Mouse (Mus musculus): ENCODE results near the gene Usp20. TPM values are rescaled to one million over a fixed set of nuclear protein-coding genes. Genes with fewer than 3 reads are reported as not detected.

The Usp20 gene
- polyA plus RNA-seq, 1 experiment from 2014 or later: 11.2 TPM

DNA sequence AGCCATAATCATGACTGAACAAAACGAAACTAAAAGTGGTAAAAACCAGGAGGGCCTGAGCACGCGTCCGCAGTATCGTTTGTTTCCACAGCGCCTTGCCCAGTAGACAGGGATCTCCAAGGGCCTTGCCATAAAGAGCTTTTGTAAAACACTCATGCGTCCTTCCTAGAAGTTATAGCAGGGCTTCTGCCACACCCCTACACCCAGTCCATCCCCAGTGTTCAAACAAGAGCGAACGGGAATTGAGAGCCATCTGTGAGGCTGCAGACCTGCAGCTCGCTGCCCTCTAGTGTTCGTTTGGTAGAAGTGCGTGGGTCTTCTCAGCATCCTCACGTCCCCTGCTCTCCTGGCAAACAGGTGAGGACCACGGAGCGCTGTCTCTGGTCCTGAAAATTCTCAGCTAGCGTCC is 39.5 kb upstream of the Usp20 start:
- ATAC-seq (replicated peaks; ENCODE audit: insufficient number of reproducible peaks, low FRiP score, low TSS enrichment): no peak
- Histone ChIP-seq H3K9ac (ENCODE audit: low read depth, low read length) (0 out of 2 replicates have a peak overlapping the region, but pooled peaks have one; percentile 39), H3K4me3 (ENCODE audit: low read depth, low read length) (peak overlapping the region; percentile 30), H3K4me2 (peak overlapping the region; percentile 62), H3K4me1 (ENCODE audit: control insufficient read depth, insufficient read depth, low read length) (no peaks in the 10 kb centered on the region), H3K9me3 (replicated peaks; ENCODE audit: control insufficient read depth, low read length) (no peaks in the 10 kb centered on the region), H3K36me3 (ENCODE audit: control insufficient read depth, insufficient read depth, low read length) (no peaks in the 10 kb centered on the region), H3K27ac (ENCODE audit: low read depth, low read length) (no peak overlapping the region), H3K27me3 (ENCODE audit: control insufficient read depth, insufficient read depth, low read length) (no peaks in the 10 kb centered on the region; the same call in 1 of the 2 replicates)
- 28% methylated on average over 16 of the region's 16 CpGs for WGBS (ENCODE audit: insufficient replicate concordance)

DNA sequence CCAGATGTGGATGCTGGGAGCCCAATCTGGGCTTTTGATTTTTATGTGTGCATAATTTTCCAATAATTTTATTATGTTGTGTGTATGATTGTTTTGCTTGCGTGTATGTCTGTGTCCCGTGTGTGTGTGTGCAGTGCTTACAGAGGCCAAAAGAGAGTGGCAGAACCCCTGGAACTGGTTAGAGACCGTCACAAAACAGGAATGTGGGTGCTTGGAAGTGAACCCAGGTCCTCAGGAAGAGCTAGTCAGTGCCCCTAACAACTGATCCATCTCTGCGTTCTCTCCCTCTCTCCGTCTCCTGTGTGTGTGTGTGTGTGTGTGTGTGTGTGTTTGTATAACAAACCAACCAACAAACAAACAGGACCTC is 29.6 kb upstream of the Usp20 start:
- WGBS (ENCODE audit: insufficient replicate concordance): 29% methylated on average over 5 of the region's 5 CpGs
- H3K9ac ChIP-seq (ENCODE audit: low read depth, low read length): peak overlapping the region; percentile 93

DNA sequence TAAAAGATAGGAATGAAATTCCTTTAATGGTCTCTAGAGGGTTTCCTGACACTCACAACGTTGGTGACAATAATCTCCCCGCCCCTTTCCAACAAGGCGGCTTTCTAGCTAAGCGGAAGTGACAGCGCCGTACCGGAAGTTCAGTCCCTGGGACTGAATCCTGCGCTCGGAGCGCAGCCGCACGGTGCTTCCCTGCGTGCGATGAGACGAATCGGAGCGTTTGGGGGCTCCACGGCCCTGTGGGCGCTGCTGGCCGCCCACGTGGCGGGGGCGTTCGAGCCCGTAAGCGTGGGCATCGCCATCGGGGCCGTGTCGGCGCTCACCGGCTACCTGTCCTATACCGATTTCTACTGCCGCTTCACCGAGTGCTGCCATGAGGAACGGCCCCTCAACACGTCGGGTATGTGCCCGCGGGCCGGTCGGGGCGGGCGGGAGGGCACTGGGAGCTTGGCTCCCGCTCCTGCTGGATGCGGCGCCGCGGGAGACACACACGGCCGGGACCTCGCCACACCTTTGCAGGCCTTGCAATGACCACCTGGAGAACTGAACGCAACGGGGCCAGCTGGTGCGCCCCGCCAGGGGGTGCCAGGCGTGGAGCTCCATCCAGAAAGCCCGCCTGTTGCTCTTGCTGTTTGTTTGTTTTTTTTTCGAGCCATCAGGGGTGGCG is 29.1 kb upstream of the Usp20 start, which contains the start of gene Tor1b:
Gene Tor1b (plus strand): TSS at position 136 of the 667 bp plus-strand sequence.
- H3K9ac ChIP-seq (ENCODE audit: low read depth, low read length): peak within 1 kb of the TSS; percentile 93
- under 1% methylated on average over 60 of the region's 60 CpGs for WGBS (ENCODE audit: insufficient replicate concordance)
- H3K36me3 ChIP-seq (ENCODE audit: control insufficient read depth, insufficient read depth, low read length): peaks cover 12% of the 10 kb centered on the region
- H3K9me3 ChIP-seq (replicated peaks; ENCODE audit: control insufficient read depth, low read length): no peaks in the 10 kb centered on the region
- H3K4me3 ChIP-seq (ENCODE audit: low read depth, low read length): peak within 1 kb of the TSS; percentile 99
- peak; percentile 61 for ATAC-seq (replicated peaks; ENCODE audit: insufficient number of reproducible peaks, low FRiP score, low TSS enrichment)
- no peaks in the 10 kb centered on the region for H3K27me3 ChIP-seq (ENCODE audit: control insufficient read depth, insufficient read depth, low read length)
- peaks cover 13% of the 10 kb centered on the region; the same call in 1 of the 2 replicates for H3K4me1 ChIP-seq (ENCODE audit: control insufficient read depth, insufficient read depth, low read length)
- H3K4me2 ChIP-seq: peak within 1 kb of the TSS; percentile 93
- H3K27ac ChIP-seq (ENCODE audit: low read depth, low read length): peak within 1 kb of the TSS; percentile 75

More for the DNA sequence above, 29.6 kb upstream of the Usp20 start:
- no peak for ATAC-seq (replicated peaks; ENCODE audit: insufficient number of reproducible peaks, low FRiP score, low TSS enrichment)
- H3K36me3 ChIP-seq (ENCODE audit: control insufficient read depth, insufficient read depth, low read length): peaks cover 10% of the 10 kb centered on the region
- H3K4me3 ChIP-seq (ENCODE audit: low read depth, low read length): peak overlapping the region; percentile 99
- no peaks in the 10 kb centered on the region for H3K9me3 ChIP-seq (replicated peaks; ENCODE audit: control insufficient read depth, low read length)
- H3K4me1 ChIP-seq (ENCODE audit: control insufficient read depth, insufficient read depth, low read length): peaks cover 13% of the 10 kb centered on the region; the same call in 1 of the 2 replicates
- peak overlapping the region; percentile 75; the same call in 1 of the 2 replicates for H3K27ac ChIP-seq (ENCODE audit: low read depth, low read length)
- no peaks in the 10 kb centered on the region; the same call in 1 of the 2 replicates for H3K27me3 ChIP-seq (ENCODE audit: control insufficient read depth, insufficient read depth, low read length)
- peak overlapping the region; percentile 93 for H3K4me2 ChIP-seq

DNA sequence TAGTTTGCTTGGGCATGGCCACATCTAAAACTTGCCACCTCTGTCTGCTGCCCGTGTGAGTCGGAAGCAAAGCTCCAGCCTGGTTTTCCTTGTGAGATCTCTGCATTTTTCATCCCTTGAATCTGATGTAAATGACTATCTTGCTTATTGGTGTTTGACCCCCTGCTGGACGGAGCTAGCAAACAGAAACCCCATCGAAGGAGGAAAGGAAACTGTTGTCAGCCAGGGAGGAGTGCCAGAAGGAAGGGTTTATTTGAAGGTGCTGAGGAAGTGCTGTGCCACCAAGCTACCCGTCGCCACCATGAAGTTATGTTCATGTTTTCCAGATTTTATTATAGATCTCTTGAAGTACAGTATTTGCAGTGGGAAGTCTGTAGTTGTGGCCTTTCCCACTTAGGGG is 27.3 kb upstream of the Usp20 start:
- Histone ChIP-seq H3K4me2 (peak overlapping the region; percentile 35; the same call in 1 of the 2 replicates), H3K27ac (ENCODE audit: low read depth, low read length) (no peak overlapping the region), H3K27me3 (ENCODE audit: control insufficient read depth, insufficient read depth, low read length) (no peaks in the 10 kb centered on the region), H3K9me3 (replicated peaks; ENCODE audit: control insufficient read depth, low read length) (no peaks in the 10 kb centered on the region), H3K4me3 (ENCODE audit: low read depth, low read length) (no peak overlapping the region), H3K36me3 (ENCODE audit: control insufficient read depth, insufficient read depth, low read length) (peaks cover 30% of the 10 kb centered on the region), H3K9ac (ENCODE audit: low read depth, low read length) (no peak overlapping the region), H3K4me1 (ENCODE audit: control insufficient read depth, insufficient read depth, low read length) (peaks cover 13% of the 10 kb centered on the region; the same call in 1 of the 2 replicates)
- WGBS (ENCODE audit: insufficient replicate concordance): 66% methylated on average over 6 of the region's 6 CpGs
- ATAC-seq (replicated peaks; ENCODE audit: insufficient number of reproducible peaks, low FRiP score, low TSS enrichment): no peak

DNA sequence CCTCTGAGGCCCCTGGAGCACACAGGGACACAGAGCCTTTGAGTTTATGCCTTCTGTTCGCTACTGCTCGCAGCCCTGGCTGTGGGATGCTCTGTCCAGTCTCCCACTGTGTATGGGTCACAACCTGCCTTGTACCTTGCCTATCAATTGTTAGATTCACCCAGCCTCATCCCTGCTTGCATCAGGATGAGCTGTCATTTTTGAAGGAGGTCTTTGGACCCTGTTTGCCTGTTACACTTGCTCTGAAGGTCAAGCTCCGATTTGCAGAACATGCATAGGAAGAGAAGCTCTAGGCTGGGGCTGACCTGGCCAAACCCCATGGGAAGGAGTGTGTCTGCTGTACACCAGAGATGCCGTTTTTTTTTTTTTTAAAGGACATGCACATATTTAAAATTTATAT is 24.6 kb upstream of the Usp20 start:
- no peak overlapping the region for H3K27ac ChIP-seq (ENCODE audit: low read depth, low read length)
- ATAC-seq (replicated peaks; ENCODE audit: insufficient number of reproducible peaks, low FRiP score, low TSS enrichment): no peak
- 90% methylated on average over 4 of the region's 4 CpGs for WGBS (ENCODE audit: insufficient replicate concordance)

DNA sequence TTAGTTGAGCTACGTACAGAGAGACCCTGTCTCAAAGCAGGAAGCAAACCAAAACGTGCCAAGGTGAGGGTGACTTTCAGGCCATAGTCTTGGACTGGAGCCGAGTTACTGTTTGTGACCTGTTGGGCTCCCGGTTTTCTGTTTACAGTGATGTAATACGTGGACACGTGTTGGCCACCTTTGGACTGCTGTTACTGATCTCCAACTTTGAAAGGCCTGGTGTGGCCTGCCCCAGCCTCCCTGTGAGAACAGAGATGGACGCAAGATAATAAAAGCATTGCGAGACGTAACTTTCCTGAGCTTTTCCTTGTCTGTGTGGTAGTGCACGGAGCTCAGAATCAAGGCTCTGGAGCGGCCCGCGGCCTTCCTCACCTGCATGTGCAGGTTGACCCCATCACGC is 23.4 kb upstream of the Usp20 start:
- Histone ChIP-seq H3K27ac (ENCODE audit: low read depth, low read length) (no peak overlapping the region), H3K9ac (ENCODE audit: low read depth, low read length) (no peak overlapping the region), H3K36me3 (ENCODE audit: control insufficient read depth, insufficient read depth, low read length) (peaks cover 44% of the 10 kb centered on the region), H3K4me3 (ENCODE audit: low read depth, low read length) (no peak overlapping the region), H3K4me2 (no peak overlapping the region), H3K9me3 (replicated peaks; ENCODE audit: control insufficient read depth, low read length) (no peaks in the 10 kb centered on the region), H3K27me3 (ENCODE audit: control insufficient read depth, insufficient read depth, low read length) (no peaks in the 10 kb centered on the region), H3K4me1 (ENCODE audit: control insufficient read depth, insufficient read depth, low read length) (peaks cover 8% of the 10 kb centered on the region; the same call in 1 of the 2 replicates)
- no peak for ATAC-seq (replicated peaks; ENCODE audit: insufficient number of reproducible peaks, low FRiP score, low TSS enrichment)
- 89% methylated on average over 14 of the region's 14 CpGs for WGBS (ENCODE audit: insufficient replicate concordance)

More for the DNA sequence above, 24.6 kb upstream of the Usp20 start:
- H3K4me1 ChIP-seq (ENCODE audit: control insufficient read depth, insufficient read depth, low read length): peaks cover 11% of the 10 kb centered on the region; the same call in 1 of the 2 replicates
- H3K4me3 ChIP-seq (ENCODE audit: low read depth, low read length): no peak overlapping the region
- H3K4me2 ChIP-seq: no peak overlapping the region
- no peaks in the 10 kb centered on the region for H3K27me3 ChIP-seq (ENCODE audit: control insufficient read depth, insufficient read depth, low read length)
- H3K9ac ChIP-seq (ENCODE audit: low read depth, low read length): no peak overlapping the region
- H3K9me3 ChIP-seq (replicated peaks; ENCODE audit: control insufficient read depth, low read length): no peaks in the 10 kb centered on the region
- H3K36me3 ChIP-seq (ENCODE audit: control insufficient read depth, insufficient read depth, low read length): peaks cover 38% of the 10 kb centered on the region

DNA sequence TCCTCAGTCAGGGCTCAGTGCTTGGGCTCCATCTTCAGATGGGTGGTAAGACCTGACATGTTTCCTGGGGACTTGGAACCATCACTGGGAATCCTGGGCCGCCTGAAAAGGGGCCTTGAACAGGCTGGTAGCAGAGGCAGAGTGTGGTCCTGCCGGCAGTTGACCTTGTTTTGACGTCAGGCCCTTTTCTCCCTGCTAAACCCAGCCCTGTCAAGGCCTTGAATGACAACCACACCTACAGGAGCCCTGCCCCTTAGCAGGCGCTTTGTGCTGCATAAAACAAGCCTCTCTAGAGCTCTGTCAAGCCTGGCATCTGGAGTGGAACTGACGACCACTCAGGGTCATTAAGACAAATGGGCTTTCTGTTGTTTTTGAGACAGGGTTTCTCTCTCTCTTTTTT is 22.2 kb upstream of the Usp20 start:
- H3K4me2 ChIP-seq: no peak overlapping the region
- no peaks in the 10 kb centered on the region for H3K27me3 ChIP-seq (ENCODE audit: control insufficient read depth, insufficient read depth, low read length)
- no peak overlapping the region for H3K27ac ChIP-seq (ENCODE audit: low read depth, low read length)
- H3K9ac ChIP-seq (ENCODE audit: low read depth, low read length): no peak overlapping the region
- H3K9me3 ChIP-seq (replicated peaks; ENCODE audit: control insufficient read depth, low read length): no peaks in the 10 kb centered on the region
- H3K4me1 ChIP-seq (ENCODE audit: control insufficient read depth, insufficient read depth, low read length): no peaks in the 10 kb centered on the region; the same call in 1 of the 2 replicates
- H3K4me3 ChIP-seq (ENCODE audit: low read depth, low read length): no peak overlapping the region
- 53% methylated on average over 5 of the region's 5 CpGs for WGBS (ENCODE audit: insufficient replicate concordance)
- peaks cover 46% of the 10 kb centered on the region for H3K36me3 ChIP-seq (ENCODE audit: control insufficient read depth, insufficient read depth, low read length)
- no peak for ATAC-seq (replicated peaks; ENCODE audit: insufficient number of reproducible peaks, low FRiP score, low TSS enrichment)

DNA sequence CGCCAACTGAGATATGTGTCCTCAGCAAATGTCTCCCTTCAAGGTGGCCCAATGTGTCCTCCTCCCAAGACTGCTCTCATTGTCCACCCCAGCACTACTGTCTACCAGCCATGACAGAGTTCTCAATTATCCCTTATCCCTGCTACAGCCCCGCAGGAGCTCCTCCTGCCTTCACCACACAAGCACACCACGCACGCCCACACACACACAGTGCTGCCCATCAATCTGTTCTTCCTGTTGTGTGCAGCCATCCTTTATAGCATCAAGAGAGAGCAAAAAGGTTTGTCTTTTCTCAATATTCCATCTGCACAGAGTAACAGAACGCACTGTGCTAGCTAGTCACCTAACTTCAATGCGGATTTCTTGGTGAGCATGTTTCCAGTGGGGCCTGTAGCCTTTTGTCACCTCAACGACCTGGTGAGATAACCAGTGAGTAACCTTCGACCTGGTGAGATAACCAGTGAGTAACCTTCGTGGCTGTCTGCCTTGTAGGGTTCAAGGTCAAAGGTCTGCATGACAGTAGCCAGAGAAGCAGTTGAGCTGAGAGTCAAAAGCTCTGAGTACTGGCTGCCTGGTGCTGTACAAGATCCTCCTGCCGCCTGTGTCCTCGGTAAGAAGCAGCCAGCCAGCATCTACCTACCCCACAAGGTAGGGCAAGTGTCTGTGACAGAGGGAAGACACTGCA is 19.4 kb upstream of the Usp20 start:
- no peaks in the 10 kb centered on the region for H3K27me3 ChIP-seq (ENCODE audit: control insufficient read depth, insufficient read depth, low read length)
- WGBS (ENCODE audit: insufficient replicate concordance): 62% methylated on average over 11 of the region's 11 CpGs
- H3K9ac ChIP-seq (ENCODE audit: low read depth, low read length): no peak overlapping the region
- no peak overlapping the region for H3K4me2 ChIP-seq
- H3K36me3 ChIP-seq (ENCODE audit: control insufficient read depth, insufficient read depth, low read length): peaks cover 36% of the 10 kb centered on the region
- ATAC-seq (replicated peaks; ENCODE audit: insufficient number of reproducible peaks, low FRiP score, low TSS enrichment): no peak
- H3K4me1 ChIP-seq (ENCODE audit: control insufficient read depth, insufficient read depth, low read length): peaks cover 10% of the 10 kb centered on the region
- H3K27ac ChIP-seq (ENCODE audit: low read depth, low read length): no peak overlapping the region
- no peak overlapping the region for H3K4me3 ChIP-seq (ENCODE audit: low read depth, low read length)
- no peaks in the 10 kb centered on the region for H3K9me3 ChIP-seq (replicated peaks; ENCODE audit: control insufficient read depth, low read length)
